Mouse (Mus musculus): Measurements from ENCODE around the gene Rbm6.

The Rbm6 gene

DNA sequence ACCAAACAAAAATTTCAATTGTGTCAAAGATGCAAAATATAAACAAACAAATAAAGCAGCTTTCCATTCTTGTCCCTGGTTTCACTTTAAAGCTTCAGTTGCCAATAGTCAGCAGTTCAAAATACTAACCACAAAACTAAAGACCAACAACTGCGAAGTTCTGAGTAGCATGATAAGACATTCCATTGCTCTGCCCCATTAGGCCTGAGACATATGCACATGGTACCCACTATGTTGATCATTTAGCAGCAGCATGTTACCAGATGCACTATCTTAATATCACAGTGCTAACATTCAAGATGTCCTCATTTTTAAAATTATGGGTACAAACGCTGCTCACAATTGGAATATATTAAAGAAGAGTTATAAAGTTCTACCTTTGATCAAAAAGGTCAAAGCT lies 62.1 kb downstream of the Rbm6 start:
- POLR2A ChIA-PET = interaction anchor here in 1 of 4 experiments (1.0 kb wide), 1 partner anchor 62 kb away, joined by 3 read pairs; the partner anchor contains the start of gene Rbm6
- CTCF ChIA-PET = no interaction called here

DNA sequence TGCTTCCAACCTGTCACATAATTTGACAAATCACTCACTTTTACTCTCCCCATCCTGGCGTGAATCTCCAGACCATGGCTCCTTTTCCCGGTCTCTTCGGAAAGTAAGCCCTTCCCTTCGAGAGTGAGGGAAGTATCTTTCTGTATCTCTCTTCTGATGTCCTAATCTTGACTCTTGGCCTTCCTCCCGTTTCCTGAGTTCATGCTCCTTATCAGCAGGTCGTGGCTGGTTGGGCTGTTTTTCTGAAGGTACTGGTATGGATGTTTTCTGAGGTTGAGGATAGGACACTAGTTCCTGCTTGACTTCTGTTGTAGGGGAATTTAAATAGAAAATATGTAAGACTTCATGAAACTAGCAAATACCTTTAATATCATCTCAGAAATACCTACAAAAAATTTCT lies 81.3 kb downstream of the Rbm6 start:
- ChIA-PET POLR2A (no interaction called here), CTCF (interaction anchor here in 2 of 4 experiments (0.6 to 0.7 kb wide), 2 partner anchors 194 to 285 kb away, joined by 3 to 4 read pairs; partner anchors contain the start of gene Inka1 (in 1 of the 2))

DNA sequence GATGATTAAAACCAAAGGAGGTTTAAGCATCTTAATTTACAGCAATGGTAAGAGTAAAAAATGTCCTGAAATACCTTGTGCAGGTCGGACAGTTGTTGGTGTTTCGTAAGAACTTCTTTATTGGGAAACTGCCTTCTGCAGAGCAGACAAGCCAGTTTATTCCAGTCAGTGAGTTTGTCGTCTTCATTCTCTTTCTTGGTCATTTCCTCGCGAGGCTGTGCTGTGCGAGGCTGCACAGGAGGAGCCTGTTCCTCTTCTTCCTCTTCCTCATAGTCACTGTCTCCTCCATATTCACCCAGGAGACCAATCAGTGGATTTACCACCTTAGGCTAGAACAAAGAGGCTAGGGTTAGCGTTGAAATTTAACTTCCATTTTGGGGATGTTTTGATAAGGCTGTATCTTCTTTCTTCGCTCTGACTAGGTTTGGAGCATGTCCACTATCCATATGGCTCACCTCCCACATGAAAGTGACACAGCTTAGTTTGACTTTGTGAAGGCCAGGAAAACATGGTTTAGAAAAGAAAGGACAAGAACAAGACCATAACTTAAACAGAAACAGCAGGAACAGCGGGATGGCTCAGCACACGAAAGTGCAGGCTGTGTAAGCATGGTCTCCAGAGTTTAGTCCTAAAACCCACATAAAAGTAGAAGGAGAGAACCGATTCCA lies 90.4 kb downstream of the Rbm6 start:
- ChIA-PET POLR2A (interaction anchor here in 1 of 4 experiments (1.2 kb wide), 1 partner anchor 12 kb away, joined by 3 read pairs; the partner anchor contains the start of gene Rbm5), CTCF (interaction anchor here in 1 of 4 experiments (0.5 kb wide), 1 partner anchor 257 kb away, joined by 6 read pairs; no protein-coding TSS in a partner anchor)

DNA sequence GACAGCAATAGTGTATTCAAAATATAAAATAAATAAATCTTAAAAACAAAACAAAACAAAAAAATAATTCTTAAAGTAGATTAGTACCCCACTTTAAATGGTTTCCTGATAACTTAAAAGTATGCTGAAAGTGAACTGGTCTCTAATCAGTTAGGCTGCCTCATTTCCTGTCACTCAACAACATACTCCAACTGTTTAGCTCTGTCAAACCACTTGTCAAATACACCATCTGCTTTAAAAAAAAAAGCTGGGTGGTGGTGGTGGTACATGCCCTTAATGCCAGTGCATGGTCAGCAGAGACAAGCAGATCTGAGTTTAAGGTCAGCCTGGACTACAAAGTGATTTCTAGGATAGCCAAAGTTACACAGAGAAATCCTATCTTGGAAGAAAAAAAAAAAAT lies 96.2 kb downstream of the Rbm6 start:
- CTCF ChIA-PET = no interaction called here
- POLR2A ChIA-PET = interaction anchor here in 2 of 4 experiments (0.6 to 1.2 kb wide), 4 partner anchors 17 to 991 kb away, joined by 3 read pairs; no protein-coding TSS in a partner anchor

DNA sequence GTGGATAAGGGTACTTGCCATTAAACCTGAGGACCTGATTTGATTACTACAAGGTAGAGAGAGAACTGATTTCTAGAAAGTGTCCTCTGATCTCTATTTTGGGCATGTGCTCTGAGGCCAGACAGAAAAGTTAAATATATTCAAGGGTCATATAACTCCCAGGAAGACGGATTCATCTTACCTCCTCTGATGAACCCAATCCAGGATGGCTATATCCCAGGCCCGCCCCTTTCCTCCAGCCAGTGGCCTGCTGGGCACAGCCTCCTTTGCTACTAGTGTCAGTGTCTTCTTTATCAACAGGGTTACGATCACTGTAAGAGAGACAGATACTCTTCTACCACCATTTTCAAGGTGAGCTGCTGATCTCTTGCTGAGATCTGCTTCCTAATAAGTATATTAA lies 98.6 kb downstream of the Rbm6 start:
- ChIA-PET POLR2A (interaction anchor here in 1 of 4 experiments (1.1 kb wide), 1 partner anchor 27 kb away, joined by 3 read pairs; no protein-coding TSS in a partner anchor), CTCF (no interaction called here)

DNA sequence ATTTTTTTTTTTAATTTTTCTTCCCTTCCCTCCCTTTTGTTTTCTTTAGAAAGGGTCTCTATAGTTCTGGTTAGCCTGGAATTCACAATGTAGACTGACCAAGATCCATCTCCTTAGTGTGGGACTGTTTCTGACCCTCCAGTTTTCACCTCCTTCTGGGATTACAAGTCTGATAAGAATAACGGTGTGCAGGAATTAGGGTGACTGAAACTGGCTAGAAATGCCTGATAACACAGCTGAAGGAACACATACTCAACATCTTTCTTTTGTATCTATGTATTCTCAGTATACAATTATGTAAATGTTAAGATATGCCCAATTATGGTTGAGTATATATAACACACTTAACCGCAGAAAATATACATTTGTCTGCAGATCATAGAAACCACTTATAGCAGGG lies 101.3 kb downstream of the Rbm6 start:
- CTCF ChIA-PET = interaction anchor here in 2 of 4 experiments (1.3 to 1.7 kb wide), 2 partner anchors 25 to 32 kb away, joined by 4 read pairs; no protein-coding TSS in a partner anchor
- POLR2A ChIA-PET = interaction anchor here in 2 of 4 experiments (0.6 to 3.4 kb wide), 10 partner anchors 7 to 190 kb away, joined by 3 to 29 read pairs (median 6); no protein-coding TSS in a partner anchor

DNA sequence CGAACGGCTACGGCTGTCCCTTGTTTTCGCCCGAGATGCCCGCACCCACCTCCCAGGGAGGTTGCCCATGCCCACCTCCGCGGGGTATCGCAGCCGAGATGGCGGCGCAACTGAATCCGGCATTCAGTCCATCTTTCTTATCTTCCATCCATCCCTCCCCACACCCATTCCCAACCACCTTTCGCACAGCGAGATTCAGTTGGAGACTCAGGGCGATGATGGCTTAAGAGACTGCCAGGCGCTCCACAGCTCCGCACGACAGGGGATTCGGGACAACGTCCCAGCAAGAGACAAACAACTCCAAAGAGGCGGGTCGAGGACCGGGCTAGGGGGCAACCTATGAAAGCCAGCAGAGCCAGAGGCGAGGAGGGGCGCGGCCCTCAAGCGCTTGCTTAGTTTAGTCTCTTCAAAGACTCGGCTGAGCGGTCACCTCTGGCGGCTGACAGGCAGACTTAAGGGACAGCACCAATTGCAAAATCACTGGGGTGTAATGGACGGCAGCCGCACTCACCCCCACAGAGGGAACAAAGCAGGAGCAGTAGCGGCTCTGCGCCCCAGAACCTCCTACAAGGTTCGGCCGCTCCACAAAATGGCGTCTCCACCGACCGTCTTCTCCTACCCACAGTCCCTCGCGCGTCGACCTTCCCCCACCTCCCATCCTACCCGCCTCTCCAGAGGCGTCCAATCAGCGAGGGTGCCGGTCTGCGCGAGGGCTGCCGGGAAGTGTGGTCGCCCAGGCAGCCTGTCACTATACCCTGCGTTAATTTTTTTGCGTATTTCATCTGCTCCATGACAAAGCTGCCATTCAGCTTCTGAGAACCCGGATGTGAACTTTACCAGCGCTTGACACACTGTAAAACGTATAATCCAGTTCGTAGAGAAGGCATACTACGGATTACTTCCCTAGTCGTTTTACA lies 102.4 kb downstream of the Rbm6 start, which contains the start of gene Rbm5:
Gene Rbm5, minus strand, starts transcription at position 623 of the 917 bp plus-strand sequence.
- ChIA-PET POLR2A (interaction anchor here in 3 of 4 experiments (0.6 to 3.4 kb wide), 31 partner anchors 9 to 283 kb away, joined by 3 to 29 read pairs (median 3); partner anchors contain the start of gene Amigo3 (in 1 of the 3)), CTCF (interaction anchor here in 2 of 4 experiments (0.9 to 1.7 kb wide), 4 partner anchors 23 to 324 kb away, joined by 3 to 4 read pairs (median 4); partner anchors contain the start of gene Apeh (in 1 of the 2))

DNA sequence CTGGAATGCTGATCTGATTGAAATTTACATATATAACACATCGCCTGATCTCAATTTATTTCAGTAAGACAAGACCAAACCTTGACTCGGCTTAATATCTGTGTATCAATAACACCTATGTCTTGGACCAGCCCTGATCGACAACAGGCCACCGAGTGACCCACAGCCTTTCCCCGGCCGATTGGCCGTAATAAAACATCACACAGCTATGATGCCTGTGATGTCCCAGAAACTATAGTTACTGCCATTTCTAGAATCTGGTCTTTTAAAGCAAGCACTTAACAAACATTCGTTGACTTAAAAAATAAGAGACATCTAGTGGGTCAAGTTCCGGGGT lies 103.0 kb downstream of the Rbm6 start:
- ChIA-PET CTCF (interaction anchor here in 3 of 4 experiments (0.6 to 1.7 kb wide), 3 partner anchors 23 to 135 kb away, joined by 3 to 4 read pairs (median 3); no protein-coding TSS in a partner anchor), POLR2A (interaction anchor here in 3 of 4 experiments (0.6 to 3.4 kb wide), 21 partner anchors 9 to 180 kb away, joined by 3 to 29 read pairs (median 4); no protein-coding TSS in a partner anchor)

DNA sequence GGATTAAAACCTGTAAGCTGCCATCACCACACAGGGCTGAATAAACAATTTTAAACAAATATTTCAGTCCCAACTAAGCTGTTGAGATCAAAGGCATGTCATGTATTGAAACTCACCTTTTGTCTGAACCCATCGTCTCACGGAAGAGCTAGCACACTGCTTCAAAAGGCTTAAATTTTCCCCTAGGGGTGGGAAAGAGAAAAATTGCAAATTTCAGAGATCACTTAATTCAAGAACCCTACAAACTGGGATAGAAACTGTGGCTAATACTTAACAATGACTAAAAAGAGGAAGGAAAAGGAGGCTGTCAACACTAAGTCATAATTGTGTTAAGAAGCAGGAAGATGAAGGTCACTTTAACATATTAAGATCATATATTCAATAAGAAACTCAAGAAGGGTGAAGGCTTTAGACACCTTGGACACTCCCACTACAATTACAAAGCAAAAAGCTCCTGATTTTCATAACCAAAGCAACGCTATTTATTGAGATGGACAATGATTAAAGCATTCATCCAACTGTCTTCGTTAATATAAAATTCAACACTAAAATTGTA lies 103.5 kb downstream of the Rbm6 start:
- POLR2A ChIA-PET = interaction anchor here in 3 of 4 experiments (0.7 to 3.4 kb wide), 20 partner anchors 9 to 144 kb away, joined by 3 to 29 read pairs (median 4); no protein-coding TSS in a partner anchor
- CTCF ChIA-PET = interaction anchor here in 3 of 4 experiments (0.6 to 1.0 kb wide), 5 partner anchors 23 to 135 kb away, joined by 3 to 4 read pairs (median 3); no protein-coding TSS in a partner anchor

DNA sequence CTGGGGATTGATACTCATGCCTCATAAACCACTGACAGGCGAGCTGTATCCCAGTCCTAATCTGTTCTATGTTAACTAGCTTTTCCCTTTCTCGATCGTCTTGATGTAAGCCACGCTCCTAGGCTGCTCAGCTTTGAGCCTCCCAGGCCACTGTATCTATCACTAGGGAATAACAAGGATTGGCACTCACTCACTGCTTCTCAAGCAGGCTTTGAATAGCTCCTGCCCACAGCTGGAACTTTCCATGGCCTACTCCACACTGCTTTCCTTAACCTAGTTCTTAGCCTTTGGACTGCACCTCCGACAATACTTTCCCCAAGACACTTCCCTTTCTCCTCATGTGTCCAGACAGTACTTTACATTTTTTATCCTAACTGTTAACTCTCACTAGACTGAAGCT lies 104.2 kb downstream of the Rbm6 start:
- CTCF ChIA-PET = interaction anchor here in 1 of 4 experiments (1.0 kb wide), 1 partner anchor 28 kb away, joined by 3 read pairs; no protein-coding TSS in a partner anchor
- POLR2A ChIA-PET = interaction anchor here in 3 of 4 experiments (0.5 to 3.4 kb wide), 13 partner anchors 8 to 31 kb away, joined by 3 to 29 read pairs (median 9); no protein-coding TSS in a partner anchor

DNA sequence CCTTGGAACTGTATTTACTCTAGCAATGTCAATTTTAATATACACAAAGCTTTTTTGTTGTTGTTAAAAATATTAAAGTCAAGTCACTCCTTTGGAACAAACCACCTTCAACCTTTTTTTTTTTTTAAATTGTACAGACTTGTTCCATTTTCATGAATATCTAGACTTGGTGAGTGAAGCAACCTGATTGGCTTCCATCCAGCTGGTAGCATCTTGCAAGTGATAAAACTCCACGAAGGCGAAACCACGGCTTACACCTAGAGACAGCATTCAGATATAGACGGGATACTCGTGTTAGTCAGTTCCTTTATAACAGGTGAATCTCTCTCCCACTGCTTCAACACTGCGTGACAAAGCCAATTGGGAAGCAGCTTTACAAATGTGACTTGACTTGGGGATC lies 113.4 kb downstream of the Rbm6 start:
- CTCF ChIA-PET = interaction anchor here in 1 of 4 experiments (1.2 kb wide), 1 partner anchor 21 kb away, joined by 3 read pairs; no protein-coding TSS in a partner anchor
- POLR2A ChIA-PET = interaction anchor here in 2 of 4 experiments (0.9 to 3.8 kb wide), 8 partner anchors 8 to 20 kb away, joined by 3 to 29 read pairs (median 8); partner anchors contain the start of gene Rbm5 (in 2 of the 2)

DNA sequence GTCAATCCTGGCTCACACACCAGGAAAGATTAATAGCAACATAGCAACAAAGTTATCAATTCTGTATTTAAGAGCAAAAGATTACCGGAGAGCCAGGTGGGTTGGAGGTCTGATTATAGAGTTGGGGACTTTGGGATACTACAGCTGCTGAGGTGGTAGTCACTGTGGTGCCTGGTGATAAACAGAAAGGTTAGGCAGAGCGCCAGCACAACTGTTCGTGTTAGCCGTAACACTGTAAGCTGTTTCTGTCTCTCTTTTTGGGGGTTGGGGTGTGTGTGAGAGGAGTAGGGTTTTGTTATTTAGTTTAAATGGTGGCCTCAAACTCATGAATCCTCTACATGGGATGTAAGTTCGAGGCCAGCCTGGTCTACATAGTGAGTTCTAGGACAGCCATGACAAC lies 122.7 kb downstream of the Rbm6 start:
- POLR2A ChIA-PET = interaction anchor here in 1 of 4 experiments (0.7 to 2.0 kb wide), 12 partner anchors 10 to 1108 kb away, joined by 3 to 10 read pairs (median 4); partner anchors contain the start of gene Rbm5
- CTCF ChIA-PET = interaction anchor here in 2 of 4 experiments (1.5 to 2.8 kb wide), 3 partner anchors 11 to 105 kb away, joined by 4 to 9 read pairs (median 7); no protein-coding TSS in a partner anchor

DNA sequence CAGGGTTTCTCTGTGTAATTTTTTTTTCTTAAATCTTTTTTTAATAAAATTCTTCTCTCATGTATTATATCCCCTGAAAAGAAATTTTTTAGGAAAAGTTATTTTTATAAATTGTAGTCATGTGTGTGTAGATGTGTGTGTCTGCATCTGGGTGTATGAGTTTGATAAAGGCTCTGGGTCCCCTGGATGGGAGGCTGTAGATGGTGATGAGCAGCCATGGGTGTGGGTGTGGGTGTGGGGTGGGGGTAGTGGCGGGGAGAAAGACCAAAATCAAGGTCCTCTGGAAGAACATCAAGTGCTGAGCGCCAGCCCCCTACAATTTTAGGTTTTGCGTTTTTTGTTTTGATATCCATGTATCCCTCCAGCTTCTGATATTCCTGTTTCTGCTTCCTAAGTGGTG lies 125.0 kb downstream of the Rbm6 start:
- ChIA-PET CTCF (interaction anchor here in 2 of 4 experiments (0.7 to 1.4 kb wide), 3 partner anchors 19 to 102 kb away, joined by 3 to 5 read pairs (median 4); no protein-coding TSS in a partner anchor), POLR2A (interaction anchor here in 1 of 4 experiments (1.7 to 2.2 kb wide), 5 partner anchors 10 to 73 kb away, joined by 4 to 8 read pairs (median 6); partner anchors contain the start of gene Rbm5)

DNA sequence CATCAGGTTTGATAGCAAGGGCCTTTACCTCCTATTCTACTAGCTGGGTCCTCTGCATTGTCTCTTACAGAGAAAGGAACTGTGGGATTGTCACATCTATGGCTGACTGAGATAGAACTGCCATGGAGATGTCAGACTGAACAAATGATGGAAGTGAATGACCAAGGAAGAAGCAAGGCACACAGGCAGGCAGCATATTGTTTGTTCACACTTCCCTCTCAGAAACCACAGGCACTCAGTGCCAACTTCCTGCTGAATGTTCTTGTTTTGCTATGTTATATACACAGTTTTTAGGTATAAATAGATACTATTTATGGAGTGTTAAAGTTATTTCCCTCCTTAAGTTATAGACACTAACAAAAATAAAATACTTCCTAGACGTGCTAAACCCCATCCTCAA lies 125.7 kb downstream of the Rbm6 start:
- ChIA-PET CTCF (interaction anchor here in 3 of 4 experiments (0.6 to 1.7 kb wide), 19 partner anchors 8 to 306 kb away, joined by 3 to 11 read pairs (median 4); partner anchors contain the start of genes Amigo3 (in 1 of the 3) and Rbm5 (in 1 of the 3)), POLR2A (interaction anchor here in 2 of 4 experiments (1.0 to 3.3 kb wide), 9 partner anchors 8 to 320 kb away, joined by 3 to 20 read pairs (median 6); partner anchors contain the start of gene Rbm5 (in 1 of the 2))

DNA sequence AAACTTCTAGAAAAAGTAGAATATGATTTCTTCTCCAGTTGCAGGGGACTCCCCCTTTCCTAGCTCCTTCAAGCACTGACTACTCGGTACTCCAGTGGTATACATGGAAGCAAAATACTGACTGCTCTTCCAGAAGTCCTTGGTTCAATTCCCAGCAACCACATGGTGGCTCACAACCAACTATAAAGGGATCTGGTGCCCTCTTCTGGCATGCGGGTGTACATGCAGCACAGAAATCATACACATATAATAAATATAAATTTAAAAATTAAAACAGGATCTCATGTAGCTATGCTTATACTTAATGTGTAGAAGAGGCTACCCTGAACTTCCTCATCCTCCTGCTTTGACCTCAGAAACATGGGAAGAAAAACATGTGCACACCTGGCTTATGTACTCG lies 126.4 kb downstream of the Rbm6 start:
- ChIA-PET POLR2A (interaction anchor here in 2 of 4 experiments (1.0 to 3.3 kb wide), 9 partner anchors 9 to 320 kb away, joined by 3 to 20 read pairs (median 6); partner anchors contain the start of gene Rbm5 (in 1 of the 2)), CTCF (interaction anchor here in 3 of 4 experiments (0.6 to 1.7 kb wide), 18 partner anchors 8 to 306 kb away, joined by 3 to 11 read pairs (median 4); partner anchors contain the start of genes Amigo3 (in 1 of the 3) and Rbm5 (in 1 of the 3))

DNA sequence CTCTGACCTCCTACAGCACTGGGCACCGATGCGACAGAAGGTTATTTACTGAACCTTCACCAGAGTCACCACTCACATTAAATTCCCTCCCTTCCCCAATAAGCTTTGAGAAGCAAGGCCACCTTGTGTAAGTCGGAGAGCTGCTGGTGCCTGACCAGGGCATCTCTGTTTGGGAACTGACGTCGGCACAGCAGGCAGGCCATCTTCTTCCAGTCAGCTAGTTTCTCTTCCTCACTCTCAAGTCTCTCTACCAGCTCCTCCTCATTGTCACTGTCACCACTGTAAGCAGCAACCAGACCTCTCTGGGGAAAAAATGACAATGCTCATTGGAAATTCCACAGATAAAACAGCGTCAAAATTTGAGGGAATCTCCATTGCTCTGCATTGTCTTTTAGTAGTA lies 129.0 kb downstream of the Rbm6 start:
- POLR2A ChIA-PET = interaction anchor here in 3 of 4 experiments (0.6 to 3.3 kb wide), 7 partner anchors 9 to 457 kb away, joined by 3 to 20 read pairs (median 4); no protein-coding TSS in a partner anchor
- CTCF ChIA-PET = interaction anchor here in 3 of 4 experiments (1.0 to 1.6 kb wide), 3 partner anchors 10 to 67 kb away, joined by 3 to 7 read pairs (median 5); no protein-coding TSS in a partner anchor

DNA sequence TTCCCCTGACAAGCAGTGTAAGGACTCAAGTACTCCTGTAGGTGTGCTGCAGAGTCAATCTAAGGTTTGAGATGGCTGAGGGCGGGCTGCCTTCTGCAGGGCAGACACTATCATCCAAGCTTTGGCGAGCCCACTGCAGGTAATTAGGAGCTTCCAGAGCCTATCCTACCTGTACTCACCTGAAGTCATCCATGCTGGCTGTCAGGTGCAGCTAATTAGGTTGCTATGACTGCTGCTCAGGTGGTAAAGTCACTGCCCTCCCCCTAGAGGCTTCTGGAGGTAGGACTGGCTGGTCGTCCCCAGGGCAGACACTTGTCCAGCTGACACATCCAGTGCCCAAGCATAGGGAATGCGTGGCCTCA lies 134.2 kb downstream of the Rbm6 start:
- CTCF ChIA-PET = interaction anchor here (0.6 to 5.6 kb wide), 43 partner anchors 8 to 177 kb away, joined by 3 to 79 read pairs (median 5); partner anchors contain the start of gene Rbm5 (in 1 of the 4)
- POLR2A ChIA-PET = interaction anchor here in 3 of 4 experiments (0.8 to 3.2 kb wide), 22 partner anchors 11 to 126 kb away, joined by 3 to 15 read pairs (median 4); partner anchors contain the start of gene Rbm5 (in 1 of the 3)

Data from embryonic stem cell, embryonic (primary cell).